Mouse (Mus musculus): ENCODE measurements at regions not wholly inside any gene's neighbourhood (a gene's known extent, or its start where the extent isn't known, plus 50 kb on each side); places are given as distances from the start of the nearest gene placed in this dataset.

DNA sequence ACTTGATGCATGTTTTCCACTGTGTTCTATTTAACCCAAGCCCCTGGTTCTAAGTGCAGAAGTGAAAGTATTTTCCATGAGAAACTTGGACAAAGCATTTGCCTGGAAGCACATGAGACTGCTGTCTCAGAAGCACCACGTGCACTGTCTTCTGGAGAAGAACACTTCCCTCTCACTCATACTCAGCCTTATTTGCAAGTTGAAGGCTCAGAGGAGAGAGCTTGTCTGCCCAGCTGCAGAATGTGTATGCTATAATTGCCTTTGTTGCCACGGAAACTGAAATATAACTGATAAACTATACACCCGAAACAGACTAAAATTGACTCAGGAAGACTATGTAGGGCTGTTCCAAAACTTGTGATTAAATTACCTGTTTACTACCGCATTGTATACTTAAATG is 3230.3 kb downstream of the 9330182O14Rik start:
- no peak for DNase-seq (ENCODE audit: low read depth, low spot score)

- no peak for DNase-seq (ENCODE audit: low read depth, low spot score)
Observed at GRCm38 (mm10) chr15:43373072-43373471, 3238.9 kb downstream of the 9330182O14Rik start.

DNA sequence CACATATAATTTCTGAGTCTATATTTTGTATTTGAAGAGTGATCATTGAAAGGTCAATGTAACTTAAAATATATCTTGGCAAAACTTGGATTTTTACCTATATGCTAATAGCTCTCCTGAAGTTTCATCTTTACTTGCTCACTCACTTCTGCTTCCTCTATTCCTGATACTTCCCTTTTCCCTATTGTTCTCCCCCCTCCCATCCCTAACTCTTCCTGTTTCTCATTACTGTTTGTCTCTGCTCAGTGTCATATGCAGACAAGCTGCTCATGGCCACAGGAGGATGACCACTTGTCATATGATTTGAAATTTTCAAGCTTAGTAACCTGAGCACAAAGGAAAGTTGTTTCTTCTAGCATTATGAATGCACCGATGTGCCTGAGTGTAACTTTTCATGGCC is 3248.2 kb downstream of the 9330182O14Rik start:
- no peak for DNase-seq (ENCODE audit: low read depth, low spot score)

GRCm38 (mm10) chr15:43399821-43400220 is 3265.7 kb downstream of the 9330182O14Rik start:
- peak; percentile 63 for DNase-seq (ENCODE audit: low read depth, low spot score)

- DNase-seq (ENCODE audit: low read depth, low spot score): no peak
Observed at GRCm38 (mm10) chr15:43403585-43403984, 3269.4 kb downstream of the 9330182O14Rik start.

All from mesoderm, embryonic 11.5 days (tissue).